Mouse (Mus musculus) liver, embryonic 14.5 days (tissue): ENCODE results near the gene Lrp5.

Experiments
- CTCF ChIP-seq: IDR thresholded peaks from 2 replicates; pipeline ENCODE4 v1.5.1; 2016; ENCODE audit warnings: antibody characterized with exemption, low read depth, control low read depth
- EP300 ChIP-seq: IDR thresholded peaks from 2 replicates; pipeline ENCODE4 v1.6.1; 2016; ENCODE audit warnings: antibody characterized with exemption, low read depth

GRCm38 (mm10) chr19:3630027-3630426 is 56.3 kb downstream of the Lrp5 start:
- TF ChIP-seq CTCF (no peak), EP300 (no peak)
